Mouse (Mus musculus) lung, adult 2 months (tissue): ENCODE data around the gene Dlgap1. TPM values are rescaled to one million over a fixed set of nuclear protein-coding genes. Genes with fewer than 3 reads are reported as not detected.

Experiments
- DNase-seq: peaks from one replicate; pipeline ENCODE4 v3.0.0; 2022
- H3K4me1 ChIP-seq: fragments of 200-500 bp; 2 replicates; pipeline ENCODE4 v1.6.1; 2011; ENCODE audit warnings: low read length; ENCODE audit not compliant: control insufficient read depth, insufficient read depth
- H3K4me3 ChIP-seq: fragments of 200-500 bp; replicated peaks from 2 replicates; pipeline ENCODE3; 2011; ENCODE audit warnings: low read depth, mild to moderate bottlenecking, control low read depth, low read length; ENCODE audit errors: extremely low read depth
- CTCF ChIP-seq: fragments of 200-500 bp; IDR thresholded peaks from 2 replicates; pipeline ENCODE4 v1.5.1; 2011; ENCODE audit warnings: mild to moderate bottlenecking, low read length, control low read depth; ENCODE audit not compliant: insufficient read depth
- POLR2A ChIP-seq: fragments of 200-500 bp; IDR thresholded peaks from 2 replicates; pipeline ENCODE4 v1.6.1; 2011; ENCODE audit warnings: low read depth, mild to moderate bottlenecking, control low read depth, low read length, borderline replicate concordance; ENCODE audit errors: extremely low read depth
- WGBS: fragments of 180-500 bp; shearing (Covaris S2); methylation state at CpG from one replicate; pipeline ENCODE4 v1.1.7; 2018; 5-methylcytosine and 5-hydroxymethylcytosine counted together
- polyA plus RNA-seq: library from polyadenylated mRNA; depleted of rRNA; stranded (reverse); fragments of >200 nt; gene quantifications from 2 replicates; pipeline ENCODE4 v1.2.3, GENCODE M21; 2012

Gene Dlgap1
- polyA plus RNA-seq, 1 experiment = 0.63 TPM

DNA sequence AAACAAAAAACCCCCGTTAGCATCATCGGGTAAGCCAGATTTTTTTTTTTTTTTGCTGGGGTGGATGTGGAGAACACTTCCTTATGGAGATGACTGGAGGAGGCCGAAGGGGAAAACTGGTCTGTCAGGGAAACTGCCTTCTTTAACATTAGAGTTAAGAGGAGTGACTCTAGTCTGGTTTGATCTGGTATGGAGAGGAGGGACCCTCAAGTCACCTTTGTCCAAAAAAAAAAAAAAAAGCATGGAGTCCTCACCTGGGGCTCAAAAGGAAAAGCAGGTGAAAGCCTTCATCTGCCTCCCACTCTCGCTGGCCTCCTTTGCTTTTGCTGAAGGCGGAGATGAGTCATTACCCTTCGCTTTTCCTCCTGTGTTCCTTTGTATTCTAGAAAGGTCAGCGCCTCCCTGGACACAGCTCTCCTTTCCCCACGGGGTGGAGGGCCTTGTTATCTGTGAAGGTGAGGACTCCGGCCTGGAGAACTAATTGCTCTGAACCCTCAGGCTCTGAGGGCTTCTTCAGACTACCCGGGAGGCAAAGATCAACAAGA lies 896.3 kb downstream of the Dlgap1 start:
- DNase-seq = no peak
- no peak for TF ChIP-seq CTCF
- TF ChIP-seq POLR2A = no peak
- 70% methylated on average over 10 of the region's 10 CpGs for WGBS
- Histone ChIP-seq H3K4me3 (no peak overlapping the region), H3K4me1 (no peaks in the 10 kb centered on the region)

DNA sequence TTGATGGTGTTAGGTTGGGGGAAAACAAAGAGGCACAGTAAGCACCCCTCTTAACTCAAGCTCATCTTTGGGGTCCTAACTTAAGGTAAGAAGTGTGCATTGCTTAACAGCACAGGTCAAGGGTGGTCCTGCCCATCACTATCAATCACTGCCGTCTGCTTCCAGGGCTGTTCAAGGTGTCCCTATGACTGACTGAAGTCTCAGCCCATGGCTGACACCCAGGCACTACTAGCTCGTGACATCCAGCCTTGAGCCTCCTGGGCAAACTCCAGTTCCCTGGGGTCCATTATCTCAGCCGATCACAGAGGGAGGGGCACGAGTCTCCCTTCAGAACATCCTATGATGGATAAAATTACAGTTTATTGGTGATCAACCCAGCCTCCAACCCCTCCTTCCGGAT lies 897.2 kb downstream of the Dlgap1 start:
- DNase-seq = no peak
- Histone ChIP-seq H3K4me3 (no peak overlapping the region), H3K4me1 (no peaks in the 10 kb centered on the region)
- 88% methylated on average over 5 of the region's 5 CpGs for WGBS
- TF ChIP-seq CTCF (no peak), POLR2A (no peak)

DNA sequence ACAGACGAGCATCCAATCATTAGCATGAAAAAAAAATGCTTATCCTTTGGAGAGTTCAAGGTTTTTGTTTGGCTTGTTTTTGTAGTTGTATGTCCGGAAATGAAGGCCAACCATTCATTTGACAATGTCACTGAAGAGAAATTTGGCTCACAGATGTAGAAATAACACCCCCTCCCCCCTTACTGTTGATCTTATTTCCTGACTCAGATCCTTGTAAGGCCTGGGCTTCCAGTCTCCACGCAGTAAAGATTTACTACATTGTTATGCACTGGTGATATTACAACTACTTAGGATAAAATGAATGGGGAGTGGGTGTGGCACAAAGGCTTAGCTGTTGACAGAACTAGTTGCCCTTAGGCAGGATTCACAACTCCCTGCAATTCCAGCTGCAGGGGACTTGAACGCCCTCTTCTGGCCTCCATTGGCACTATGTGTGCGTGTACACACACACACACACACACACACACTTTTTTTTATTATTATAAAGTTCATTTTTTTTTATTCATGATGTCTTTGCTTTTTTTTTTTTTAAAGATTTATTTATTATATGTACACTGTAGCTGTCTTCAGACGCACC lies 897.8 kb downstream of the Dlgap1 start:
- H3K4me3 ChIP-seq = no peak overlapping the region
- TF ChIP-seq POLR2A = no peak
- no peak for TF ChIP-seq CTCF
- 73% methylated on average over 6 of the region's 6 CpGs for WGBS
- no peak for DNase-seq
- no peaks in the 10 kb centered on the region for H3K4me1 ChIP-seq

DNA sequence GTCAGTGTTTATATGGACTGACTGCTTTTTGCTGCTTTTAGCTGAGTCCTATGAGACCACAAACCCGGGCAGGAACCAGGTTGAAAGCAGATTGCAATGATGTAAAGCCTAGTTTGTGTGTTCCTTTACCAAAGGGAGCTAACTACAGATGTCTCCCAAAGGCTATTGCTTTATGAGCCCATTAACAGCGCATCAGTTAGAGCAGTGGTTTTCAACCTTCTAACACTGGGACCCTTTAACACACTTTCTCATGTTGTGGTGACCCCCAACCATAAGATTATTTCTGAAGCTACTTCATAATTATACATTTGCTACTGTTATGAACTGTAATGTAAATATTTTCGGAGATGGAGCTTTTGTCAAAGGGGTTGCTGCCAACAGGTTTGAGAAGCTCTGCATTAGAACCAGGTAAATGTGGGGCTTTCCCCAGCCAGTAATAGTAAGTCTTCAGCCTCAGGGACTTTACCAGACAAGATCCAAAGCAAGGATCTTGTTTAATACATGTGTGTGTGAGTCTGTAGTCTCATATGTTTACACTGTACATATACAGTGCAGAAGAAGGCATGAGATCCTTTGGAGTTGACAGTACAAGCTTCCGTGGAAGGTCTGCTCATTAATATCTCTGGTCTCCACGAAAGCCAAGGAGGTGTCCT lies 899.8 kb downstream of the Dlgap1 start:
- H3K4me3 ChIP-seq = no peak overlapping the region
- TF ChIP-seq CTCF = no peak
- no peak for TF ChIP-seq POLR2A
- H3K4me1 ChIP-seq = peaks cover 1% of the 10 kb centered on the region; the same call in 1 of the 2 replicates
- WGBS = 74% methylated on average over 5 of the region's 5 CpGs
- DNase-seq = no peak

DNA sequence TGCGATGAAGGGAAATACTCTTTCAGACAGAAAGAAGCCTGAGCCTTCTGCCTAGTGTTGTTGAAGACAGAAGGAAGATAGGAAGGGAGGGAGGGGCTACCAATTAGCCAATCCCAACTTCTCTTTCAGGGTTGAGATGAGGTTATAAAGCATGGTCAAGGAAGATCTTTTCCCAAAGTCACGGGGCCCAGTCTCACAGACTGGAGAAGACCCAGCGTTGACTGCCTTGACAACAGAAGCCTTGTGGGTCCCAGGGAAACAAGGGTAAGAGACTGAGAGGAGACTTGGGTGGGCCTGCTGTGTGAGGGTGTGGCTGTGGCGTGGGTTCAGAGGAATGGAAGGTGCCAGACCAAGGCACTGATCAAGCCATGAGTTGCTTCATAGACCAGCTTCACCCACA lies 901.7 kb downstream of the Dlgap1 start:
- 94% methylated on average over 4 of the region's 4 CpGs for WGBS
- DNase-seq = no peak

More for the DNA sequence above, 901.7 kb downstream of the Dlgap1 start:
- Histone ChIP-seq H3K4me3 (no peak overlapping the region), H3K4me1 (peaks cover 2% of the 10 kb centered on the region; the same call in 1 of the 2 replicates)
- no peak for TF ChIP-seq CTCF
- TF ChIP-seq POLR2A = no peak
